Mouse (Mus musculus): ENCODE measurements around the gene Cpxcr1. TPM values are rescaled to one million over a fixed set of nuclear protein-coding genes. Genes with fewer than 3 reads are reported as not detected.

Gene Cpxcr1
- polyA plus RNA-seq (2014; fragmentation: Illumina TruSeq; extraction: RNeasy Lipid Tissue Mini Kit (QIAGEN cat#74804); ENCODE audit: low read depth, low replicate concordance): not detected

GRCm38 (mm10) chrX:116448644-116449043, at the start of gene Cpxcr1:
Gene Cpxcr1 (plus strand): TSS chrX:116448944.

Other genes with a start within 250 kb of the Cpxcr1 start
- not detected for gene H2afb2, start 232.2 kb downstream of the Cpxcr1 start, polyA plus RNA-seq (2014; fragmentation: Illumina TruSeq; extraction: RNeasy Lipid Tissue Mini Kit (QIAGEN cat#74804); ENCODE audit: low read depth, low replicate concordance)

Data from kidney, adult 10 weeks (tissue).